Mouse (Mus musculus) forebrain, embryonic 10.5 days (tissue): ENCODE measurements around the gene Arpc2. TPM values are rescaled to one million over a fixed set of nuclear protein-coding genes. Genes with fewer than 3 reads are reported as not detected.
"Not testable (repeated sequence)": the region's sequence is repeated elsewhere in the genome, so short reads cannot be mapped to it uniquely, and the experiment has no call there.

ENCODE experiments used
- DNase-seq: peaks from one replicate; pipeline ENCODE4 v3.0.0-alpha.2; 2017; ENCODE audit warnings: low spot score; ENCODE audit errors: extremely low spot score
- H3K27ac ChIP-seq: fragments of 300-500 bp; sonication (generic); 2 replicates; pipeline ENCODE4 v1.5.1; 2016; ENCODE audit warnings: mild to moderate bottlenecking
- H3K27me3 ChIP-seq: fragments of 300-500 bp; sonication (generic); 2 replicates; pipeline ENCODE4 v1.6.1; 2016; ENCODE audit warnings: mild to moderate bottlenecking; ENCODE audit not compliant: poor library complexity, severe bottlenecking
- H3K36me3 ChIP-seq: fragments of 300-500 bp; sonication (generic); replicated peaks from 2 replicates; pipeline ENCODE4 v1.6.1; 2016; ENCODE audit warnings: mild to moderate bottlenecking, moderate library complexity
- H3K4me1 ChIP-seq: fragments of 300-500 bp; sonication (generic); 2 replicates; pipeline ENCODE4 v1.6.1; 2016
- H3K4me3 ChIP-seq: fragments of 300-500 bp; sonication (generic); 2 replicates; pipeline ENCODE4 v1.5.1; 2016; ENCODE audit warnings: mild to moderate bottlenecking, moderate library complexity
- H3K9me3 ChIP-seq: fragments of 300-500 bp; sonication (generic); 2 replicates; pipeline ENCODE4 v1.6.1; 2016; ENCODE audit warnings: mild to moderate bottlenecking, moderate library complexity
- WGBS: fragments of 180-500 bp; shearing (Covaris S2); methylation state at CpG from one replicate; pipeline ENCODE4 v1.1.7; 2016; 5-methylcytosine and 5-hydroxymethylcytosine counted together
- polyA plus RNA-seq: library from polyadenylated mRNA; unstranded; fragments of >200 nt; fragmentation: Nextera tagmentation; extraction: Ambion mirVana; gene quantifications from 2 replicates; pipeline ENCODE4 v1.2.1, GENCODE M21; 2016

The Arpc2 gene
- polyA plus RNA-seq, 1 experiment from 2014 or later = 345 TPM

- Histone ChIP-seq H3K27me3 (no peaks in the 10 kb centered on the region), H3K4me3 (no peak overlapping the region), H3K27ac (no peak overlapping the region), H3K9me3 (no peaks in the 10 kb centered on the region), H3K36me3 (peaks cover 47% of the 10 kb centered on the region), H3K4me1 (peaks cover 31% of the 10 kb centered on the region)
- no peak for DNase-seq
- 93% methylated on average over 14 of the region's 14 CpGs for WGBS
Measured at GRCm38 (mm10) chr1:74280591-74281325, 44.9 kb downstream of the Arpc2 start.

GRCm38 (mm10) chr1:74281372-74281771 lies 45.5 kb downstream of the Arpc2 start:
- DNase-seq = no peak
- H3K4me1 ChIP-seq = peaks cover 37% of the 10 kb centered on the region
- no peaks in the 10 kb centered on the region for H3K27me3 ChIP-seq
- no peaks in the 10 kb centered on the region for H3K9me3 ChIP-seq
- H3K36me3 ChIP-seq = peaks cover 47% of the 10 kb centered on the region
- H3K27ac ChIP-seq = no peak overlapping the region
- no peak overlapping the region for H3K4me3 ChIP-seq
- 93% methylated on average over 2 of the region's 2 CpGs for WGBS

- 96% methylated on average over 8 of the region's 8 CpGs for WGBS
- no peak overlapping the region for H3K27ac ChIP-seq
- no peak overlapping the region for H3K4me3 ChIP-seq
- no peaks in the 10 kb centered on the region for H3K9me3 ChIP-seq
- H3K4me1 ChIP-seq = peaks cover 39% of the 10 kb centered on the region
- H3K36me3 ChIP-seq = peaks cover 47% of the 10 kb centered on the region
- DNase-seq = no peak
- no peaks in the 10 kb centered on the region for H3K27me3 ChIP-seq
Measured at GRCm38 (mm10) chr1:74281886-74282285, 46.0 kb downstream of the Arpc2 start.

GRCm38 (mm10) chr1:74282896-74283625 lies 47.2 kb downstream of the Arpc2 start:
- no peak for DNase-seq
- Histone ChIP-seq H3K4me1 (peaks cover 31% of the 10 kb centered on the region), H3K27me3 (no peaks in the 10 kb centered on the region), H3K4me3 (peak overlapping the region; percentile 5; the same call in 1 of the 2 replicates), H3K36me3 (peaks cover 50% of the 10 kb centered on the region), H3K9me3 (no peaks in the 10 kb centered on the region), H3K27ac (no peak overlapping the region)
- 91% methylated on average over 10 of the region's 10 CpGs for WGBS

GRCm38 (mm10) chr1:74283686-74284463 lies 48.0 kb downstream of the Arpc2 start:
- peaks cover 52% of the 10 kb centered on the region for H3K36me3 ChIP-seq
- no peaks in the 10 kb centered on the region for H3K9me3 ChIP-seq
- H3K27me3 ChIP-seq = no peaks in the 10 kb centered on the region
- H3K4me3 ChIP-seq = peak overlapping the region; percentile 83
- H3K4me1 ChIP-seq = peaks cover 31% of the 10 kb centered on the region
- WGBS = 14% methylated on average over 15 of the region's 15 CpGs
- H3K27ac ChIP-seq = peak overlapping the region; percentile 87
- peak; percentile 46 for DNase-seq

- Histone ChIP-seq H3K9me3 (no peaks in the 10 kb centered on the region), H3K27ac (peak within 1 kb of the TSS; percentile 87), H3K4me1 (peaks cover 29% of the 10 kb centered on the region), H3K4me3 (peak within 1 kb of the TSS; percentile 83), H3K27me3 (no peaks in the 10 kb centered on the region), H3K36me3 (peaks cover 52% of the 10 kb centered on the region)
- DNase-seq = peak; percentile 100
- under 1% methylated on average over 56 of the region's 56 CpGs for WGBS
Measured at GRCm38 (mm10) chr1:74284543-74285160, 48.8 kb downstream of the Arpc2 start, which contains the start of the genes Aamp and Pnkd. Gene Aamp, minus strand, starts transcription at chr1:74284738. Gene Pnkd, plus strand, starts transcription at chr1:74284930.

GRCm38 (mm10) chr1:74285212-74286010 lies 49.5 kb downstream of the Arpc2 start:
- WGBS = 4% methylated on average over 23 of the region's 23 CpGs
- H3K4me3 ChIP-seq = peak overlapping the region; percentile 83
- H3K36me3 ChIP-seq = peaks cover 52% of the 10 kb centered on the region
- H3K27ac ChIP-seq = peak overlapping the region; percentile 87
- H3K9me3 ChIP-seq = no peaks in the 10 kb centered on the region
- H3K4me1 ChIP-seq = peaks cover 29% of the 10 kb centered on the region
- no peak for DNase-seq
- H3K27me3 ChIP-seq = no peaks in the 10 kb centered on the region

- H3K27me3 ChIP-seq, H3K4me3 ChIP-seq, H3K9me3 ChIP-seq, H3K27ac ChIP-seq, DNase-seq: not testable (repeated sequence)
- peaks cover 29% of the 10 kb centered on the region for H3K4me1 ChIP-seq
- 63% methylated on average over 16 of the region's 17 CpGs for WGBS
- peaks cover 52% of the 10 kb centered on the region for H3K36me3 ChIP-seq
Measured at GRCm38 (mm10) chr1:74286869-74287607, 51.2 kb downstream of the Arpc2 start.

- Histone ChIP-seq H3K27ac (no peak overlapping the region), H3K4me3 (no peak overlapping the region), H3K36me3 (peaks cover 50% of the 10 kb centered on the region), H3K9me3 (no peaks in the 10 kb centered on the region), H3K4me1 (peaks cover 20% of the 10 kb centered on the region), H3K27me3 (no peaks in the 10 kb centered on the region)
- 87% methylated on average over 4 of the region's 4 CpGs for WGBS
- DNase-seq = no peak
Measured at GRCm38 (mm10) chr1:74288327-74288726, 52.4 kb downstream of the Arpc2 start.

GRCm38 (mm10) chr1:74289248-74289647 lies 53.4 kb downstream of the Arpc2 start:
- H3K27ac ChIP-seq = no peak overlapping the region
- H3K36me3 ChIP-seq = peaks cover 58% of the 10 kb centered on the region
- H3K4me3 ChIP-seq = no peak overlapping the region
- H3K4me1 ChIP-seq = peaks cover 14% of the 10 kb centered on the region
- no peak for DNase-seq
- no peaks in the 10 kb centered on the region for H3K27me3 ChIP-seq
- WGBS = 94% methylated on average over 9 of the region's 9 CpGs
- no peaks in the 10 kb centered on the region for H3K9me3 ChIP-seq

- no peak for DNase-seq
- no peak overlapping the region for H3K27ac ChIP-seq
- WGBS = 92% methylated on average over 2 of the region's 2 CpGs
- peaks cover 59% of the 10 kb centered on the region for H3K36me3 ChIP-seq
- no peaks in the 10 kb centered on the region for H3K9me3 ChIP-seq
- H3K4me3 ChIP-seq = no peak overlapping the region
- no peaks in the 10 kb centered on the region for H3K27me3 ChIP-seq
- peaks cover 15% of the 10 kb centered on the region for H3K4me1 ChIP-seq
Measured at GRCm38 (mm10) chr1:74289740-74290139, 53.9 kb downstream of the Arpc2 start.
